Mouse (Mus musculus) T-helper 17 cell (primary cell): Measurements from ENCODE around the gene Mon1a.

Experiments
- in situ Hi-C, 2 experiments: fragments of 300-600 bp; cut with MboI, MseI; formaldehyde crosslinking; loops; 1 replicate in 1 of 2; 2 replicates in 1 of 2; pipeline ENCODE4 v1.15.1; 2025; ENCODE audit warnings: high pct_unique_total_duplicates in 2 of 2

The Mon1a gene

GRCm38 (mm10) chr9:107907801-107908120, 19.8 kb downstream of the Mon1a start:
- in situ Hi-C loops = no loop called here

GRCm38 (mm10) chr9:107908410-107909158, 20.6 kb downstream of the Mon1a start:
- in situ Hi-C loops = no loop called here

- in situ Hi-C loops = loop anchor here in 1 of 2 experiments (5.0 kb wide), 1 partner anchor 157 kb away; no protein-coding TSS in a partner anchor
These were observed 22.2 kb downstream of the Mon1a start for GRCm38 (mm10) chr9:107910025-107910769.

- in situ Hi-C loops = loop anchor here in 1 of 2 experiments (5.0 kb wide), 1 partner anchor 152 kb away; no protein-coding TSS in a partner anchor
These were observed 26.9 kb downstream of the Mon1a start for GRCm38 (mm10) chr9:107914764-107915420.

- in situ Hi-C loops = no loop called here
These were observed 30.1 kb downstream of the Mon1a start for GRCm38 (mm10) chr9:107917895-107918608.

GRCm38 (mm10) chr9:107918884-107919283, 30.9 kb downstream of the Mon1a start:
- in situ Hi-C loops = no loop called here

- in situ Hi-C loops = no loop called here
These were observed 31.5 kb downstream of the Mon1a start for GRCm38 (mm10) chr9:107919441-107919840.

GRCm38 (mm10) chr9:107923021-107923420, 35.1 kb downstream of the Mon1a start:
- in situ Hi-C loops = no loop called here

GRCm38 (mm10) chr9:107923956-107924355, 36.0 kb downstream of the Mon1a start:
- in situ Hi-C loops = no loop called here

GRCm38 (mm10) chr9:107925251-107925650, 37.3 kb downstream of the Mon1a start:
- in situ Hi-C loops = no loop called here

- in situ Hi-C loops = no loop called here
These were observed 39.0 kb downstream of the Mon1a start for GRCm38 (mm10) chr9:107926920-107927420.

- in situ Hi-C loops = no loop called here
These were observed 39.8 kb downstream of the Mon1a start for GRCm38 (mm10) chr9:107927749-107928148.

- in situ Hi-C loops = no loop called here
These were observed 40.2 kb downstream of the Mon1a start, which contains the start of gene Actl11 for GRCm38 (mm10) chr9:107928169-107928568. Actl11 (plus strand) TSS chr9:107928469.

- in situ Hi-C loops = no loop called here
These were observed 44.3 kb downstream of the Mon1a start for GRCm38 (mm10) chr9:107932221-107932620.

- in situ Hi-C loops = no loop called here
These were observed 46.2 kb downstream of the Mon1a start for GRCm38 (mm10) chr9:107934146-107934545.

GRCm38 (mm10) chr9:107935374-107935773, 47.4 kb downstream of the Mon1a start, which contains the start of gene Camkv:
Camkv (plus strand) TSS chr9:107935674.
- in situ Hi-C loops = no loop called here

- in situ Hi-C loops = no loop called here
These were observed 47.9 kb downstream of the Mon1a start for GRCm38 (mm10) chr9:107935790-107936214.

GRCm38 (mm10) chr9:107936215-107936822, 48.4 kb downstream of the Mon1a start:
- in situ Hi-C loops = no loop called here

GRCm38 (mm10) chr9:107936831-107937230, 48.9 kb downstream of the Mon1a start:
- in situ Hi-C loops = no loop called here

GRCm38 (mm10) chr9:107947241-107948194, 59.6 kb downstream of the Mon1a start:
- in situ Hi-C loops = no loop called here
